Mouse (Mus musculus) embryonic facial prominence, embryonic 14.5 days (tissue): ENCODE measurements around the gene Hormad1. TPM values are rescaled to one million over a fixed set of nuclear protein-coding genes. Genes with fewer than 3 reads are reported as not detected.
"Not testable (repeated sequence)": the region's sequence is repeated elsewhere in the genome, so short reads cannot be mapped to it uniquely, and the experiment has no call there.

ENCODE experiments used
- ATAC-seq: fragments of 200-750 bp; cut with Nextera tagmentation; 2 replicates; pipeline ENCODE4 v1.8.0; 2017; ENCODE audit warnings: low read depth, moderate number of reproducible peaks, moderate TSS enrichment
- DNase-seq: peaks from one replicate; pipeline ENCODE4 v3.0.0-alpha.2; 2015; ENCODE audit warnings: low spot score
- H3K27ac ChIP-seq: fragments of 300-500 bp; sonication (generic); replicated peaks from 2 replicates; pipeline ENCODE4 v1.5.1; 2014; ENCODE audit warnings: low read depth, mild to moderate bottlenecking, low read length, moderate library complexity
- H3K27me3 ChIP-seq: fragments of 300-500 bp; sonication (generic); replicated peaks from 2 replicates; pipeline ENCODE4 v1.6.1; 2014; ENCODE audit warnings: low read length; ENCODE audit not compliant: control insufficient read depth, insufficient read depth
- H3K36me3 ChIP-seq: fragments of 300-500 bp; sonication (generic); 2 replicates; pipeline ENCODE4 v1.6.1; 2014; ENCODE audit warnings: low read length, mixed read lengths; ENCODE audit not compliant: control insufficient read depth, insufficient read depth
- H3K4me1 ChIP-seq: fragments of 300-500 bp; sonication (generic); 2 replicates; pipeline ENCODE4 v1.6.1; 2014; ENCODE audit warnings: antibody characterized with exemption, low read length; ENCODE audit not compliant: control insufficient read depth, insufficient read depth
- H3K4me2 ChIP-seq: fragments of 300-500 bp; sonication (generic); 2 replicates; pipeline ENCODE4 v1.6.1; 2014; ENCODE audit warnings: low read depth, mild to moderate bottlenecking, low read length, moderate library complexity, mixed read lengths
- H3K4me3 ChIP-seq: fragments of 300-500 bp; sonication (generic); 2 replicates; pipeline ENCODE4 v1.5.1; 2014; ENCODE audit warnings: low read depth, mild to moderate bottlenecking, low read length
- H3K9ac ChIP-seq: fragments of 300-500 bp; sonication (generic); 2 replicates; pipeline ENCODE4 v1.6.1; 2014; ENCODE audit warnings: low read depth, mild to moderate bottlenecking, low read length, moderate library complexity, mixed read lengths
- H3K9me3 ChIP-seq: fragments of 300-500 bp; sonication (generic); 2 replicates; pipeline ENCODE4 v1.6.1; 2016; ENCODE audit warnings: low read length; ENCODE audit not compliant: control insufficient read depth
- WGBS: fragments of 180-500 bp; shearing (Covaris S2); extraction: QIAGEN DNeasy Blood & Tissue Kit; methylation state at CpG from one replicate; pipeline ENCODE4 v1.1.7; 2014; 5-methylcytosine and 5-hydroxymethylcytosine counted together
- polyA plus RNA-seq: library from polyadenylated mRNA; unstranded; fragments of >200 nt; fragmentation: Nextera tagmentation; extraction: Ambion mirVana; gene quantifications from 2 replicates; pipeline ENCODE4 v1.2.1, GENCODE M21; 2014

Gene Hormad1
- polyA plus RNA-seq, 1 experiment from 2014 or later: not detected

- 75% methylated on average over 2 of the region's 2 CpGs for WGBS
- Histone ChIP-seq H3K4me3 (no peak overlapping the region), H3K4me2 (no peak overlapping the region), H3K9me3 (no peaks in the 10 kb centered on the region), H3K9ac (no peak overlapping the region), H3K36me3 (peaks cover 40% of the 10 kb centered on the region), H3K4me1 (peaks cover 5% of the 10 kb centered on the region), H3K27ac (no peak overlapping the region), H3K27me3 (no peaks in the 10 kb centered on the region)
- ATAC-seq (no peak), DNase-seq (no peak)
These were observed 64.1 kb downstream of the Hormad1 start for GRCm38 (mm10) chr3:95623551-95623950.

- not testable (repeated sequence) for ATAC-seq, H3K4me1 ChIP-seq, DNase-seq, H3K27me3 ChIP-seq, H3K9me3 ChIP-seq
- Histone ChIP-seq H3K9ac (peak overlapping the region; percentile 55), H3K27ac (peak overlapping the region; percentile 84), H3K36me3 (peaks cover 42% of the 10 kb centered on the region), H3K4me2 (peak overlapping the region; percentile 51), H3K4me3 (peak overlapping the region; percentile 57)
- 67% methylated on average over 5 of the region's 5 CpGs for WGBS
These were observed 64.6 kb downstream of the Hormad1 start for GRCm38 (mm10) chr3:95623991-95624515.

GRCm38 (mm10) chr3:95624628-95625503, 65.4 kb downstream of the Hormad1 start, which contains the start of gene Ensa:
Gene Ensa, plus strand, starts transcription at chr3:95624993.
- under 1% methylated on average over 43 of the region's 44 CpGs for WGBS
- peak; percentile 100 for DNase-seq

GRCm38 (mm10) chr3:95627763-95628162, 68.3 kb downstream of the Hormad1 start:
- Histone ChIP-seq H3K36me3 (peaks cover 62% of the 10 kb centered on the region), H3K4me2 (no peak overlapping the region), H3K27me3 (no peaks in the 10 kb centered on the region), H3K9ac (no peak overlapping the region), H3K27ac (no peak overlapping the region), H3K9me3 (no peaks in the 10 kb centered on the region), H3K4me3 (no peak overlapping the region), H3K4me1 (peaks cover 5% of the 10 kb centered on the region)
- ATAC-seq: no peak
- DNase-seq: no peak
- 94% methylated on average over 5 of the region's 5 CpGs for WGBS

More at GRCm38 (mm10) chr3:95624628-95625503, 65.4 kb downstream of the Hormad1 start, which contains the start of gene Ensa:
- H3K27ac ChIP-seq: peak within 1 kb of the TSS; percentile 84
- H3K4me1 ChIP-seq: peaks cover 5% of the 10 kb centered on the region
- no peaks in the 10 kb centered on the region for H3K9me3 ChIP-seq
- H3K27me3 ChIP-seq: no peaks in the 10 kb centered on the region
- peak within 1 kb of the TSS; percentile 75 for H3K4me2 ChIP-seq
- H3K9ac ChIP-seq: peak within 1 kb of the TSS; percentile 68
- peak; percentile 98 for ATAC-seq
- H3K4me3 ChIP-seq: peak within 1 kb of the TSS; percentile 57
- peaks cover 42% of the 10 kb centered on the region for H3K36me3 ChIP-seq

- H3K4me3 ChIP-seq: no peak overlapping the region
- H3K27ac ChIP-seq: no peak overlapping the region
- H3K4me2 ChIP-seq: no peak overlapping the region
- no peaks in the 10 kb centered on the region for H3K27me3 ChIP-seq
- DNase-seq: no peak
- peaks cover 5% of the 10 kb centered on the region for H3K4me1 ChIP-seq
- ATAC-seq: no peak
- H3K9me3 ChIP-seq: no peaks in the 10 kb centered on the region
- H3K36me3 ChIP-seq: peaks cover 80% of the 10 kb centered on the region
- WGBS: 77% methylated on average over 4 of the region's 4 CpGs
- H3K9ac ChIP-seq: no peak overlapping the region
These were observed 70.3 kb downstream of the Hormad1 start for GRCm38 (mm10) chr3:95629755-95630154.

- ATAC-seq (no peak), DNase-seq (no peak)
- H3K4me2 ChIP-seq: no peak overlapping the region
- peaks cover 5% of the 10 kb centered on the region for H3K4me1 ChIP-seq
- no peaks in the 10 kb centered on the region for H3K9me3 ChIP-seq
- H3K4me3 ChIP-seq: no peak overlapping the region
- H3K27me3 ChIP-seq: no peaks in the 10 kb centered on the region
- peaks cover 91% of the 10 kb centered on the region for H3K36me3 ChIP-seq
- 79% methylated on average over 3 of the region's 3 CpGs for WGBS
- no peak overlapping the region for H3K27ac ChIP-seq
- no peak overlapping the region for H3K9ac ChIP-seq
These were observed 71.4 kb downstream of the Hormad1 start for GRCm38 (mm10) chr3:95630856-95631255.

GRCm38 (mm10) chr3:95631304-95631703, 71.8 kb downstream of the Hormad1 start:
- Histone ChIP-seq H3K9ac (no peak overlapping the region), H3K4me1 (peaks cover under 1% of the 10 kb centered on the region; the same call in 1 of the 2 replicates), H3K9me3 (no peaks in the 10 kb centered on the region), H3K4me2 (no peak overlapping the region), H3K27me3 (no peaks in the 10 kb centered on the region), H3K4me3 (no peak overlapping the region), H3K36me3 (peaks cover 96% of the 10 kb centered on the region), H3K27ac (no peak overlapping the region)
- 78% methylated on average over 6 of the region's 6 CpGs for WGBS
- DNase-seq (no peak), ATAC-seq (no peak)

GRCm38 (mm10) chr3:95632648-95633588, 73.4 kb downstream of the Hormad1 start:
- no peak overlapping the region for H3K4me2 ChIP-seq
- H3K36me3 ChIP-seq: peaks cover 93% of the 10 kb centered on the region
- H3K27me3 ChIP-seq: no peaks in the 10 kb centered on the region
- ATAC-seq (no peak), DNase-seq (peak; percentile 40)
- no peak overlapping the region for H3K4me3 ChIP-seq
- H3K27ac ChIP-seq: no peak overlapping the region
- WGBS: 75% methylated on average over 12 of the region's 12 CpGs
- no peaks in the 10 kb centered on the region for H3K4me1 ChIP-seq
- no peak overlapping the region for H3K9ac ChIP-seq
- H3K9me3 ChIP-seq: no peaks in the 10 kb centered on the region
